Mouse (Mus musculus) E14TG2a.4 (cell line): ENCODE data around the gene Hoxd8.

Source experiments
- CTCF ChIP-seq: conservative IDR thresholded peaks from 2 replicates; pipeline ENCODE4 v1.5.1; 2014; ENCODE audit warnings: low read length
- POU5F1 ChIP-seq: IDR thresholded peaks from 2 replicates; pipeline ENCODE4 v1.6.1; 2014; ENCODE audit warnings: low read length, borderline replicate concordance

DNA sequence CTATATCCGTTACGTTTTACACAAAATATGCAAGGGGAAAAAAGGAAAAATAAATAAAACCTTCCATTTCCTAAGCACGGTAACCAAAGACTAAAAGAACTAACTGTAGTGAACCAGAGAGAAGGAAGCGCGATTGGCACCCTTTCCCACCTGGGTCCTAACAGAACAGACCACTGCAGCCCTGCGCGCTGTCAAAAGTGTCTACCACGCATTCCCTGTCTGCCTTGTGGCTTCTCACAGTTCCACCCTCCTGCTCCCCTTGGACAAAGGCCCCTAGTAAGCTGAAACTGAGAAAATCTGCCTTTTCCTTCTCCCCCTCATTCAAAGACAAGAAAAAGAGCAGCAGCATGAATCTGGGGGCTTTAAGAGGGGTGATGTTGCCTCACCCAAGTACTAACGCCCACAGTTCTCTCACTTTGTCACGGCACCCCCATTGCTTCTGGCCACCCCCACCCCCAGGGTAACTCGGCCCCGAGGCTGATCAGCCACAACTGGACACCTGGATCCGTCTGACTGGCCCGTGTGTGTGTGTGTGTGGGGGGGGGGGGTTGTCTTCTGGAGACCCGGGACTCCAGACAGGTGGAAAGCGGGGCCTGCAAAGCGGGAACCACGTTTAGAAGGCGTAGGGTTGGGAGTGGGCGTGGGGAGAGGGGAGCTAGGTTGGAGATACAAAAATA is 49.5 kb upstream of the Hoxd8 start:
- no peak for TF ChIP-seq CTCF
- TF ChIP-seq POU5F1 = no peak
